In genomic region chr5:135145955-135146354, GRCm38 (mm10) we compare ENCODE assay signal across 23 mouse cellular contexts. TPM values are rescaled to one million over a fixed set of nuclear protein-coding genes. Genes with fewer than 3 reads are reported as not detected.
DNase-seq lines count a peak whose midpoint lies in the region; ATAC-seq and TF ChIP-seq lines count a peak whose summit lies in the region.
"Had no signal": no experiment of that assay in that cellular context is flagged by ENCODE, and none has a peak within 500 bp of the region (broad histone marks: within the 10 kb centered on the region; RNA-seq: fewer than 3 reads in every experiment).

No protein-coding gene starts in this region.

- no peaks in the 10 kb centered on the region for H3K9me3 ChIP-seq in kidney, postnatal 0 days (replicated peaks; ENCODE audit: low read length)
- H3K9me3 ChIP-seq in kidney, embryonic 16.5 days (ENCODE audit: low read length) = no peaks in the 10 kb centered on the region
- H3K9me3 ChIP-seq: forebrain, embryonic 12.5 days; hindbrain, embryonic 15.5 days; limb, embryonic 12.5 days had no signal

- no peak overlapping the region for H3K4me3 ChIP-seq in kidney, postnatal 0 days (replicated peaks; ENCODE audit: low read depth, low read length)
- no peak overlapping the region for H3K4me3 ChIP-seq in kidney, embryonic 16.5 days (ENCODE audit: low read length)
- H3K4me3 ChIP-seq: erythroblast, embryonic 14.5 days; forebrain, embryonic 12.5 days; heart, embryonic 12.5 days; hindbrain, embryonic 15.5 days; left cerebral cortex, adult 2 months; limb, embryonic 12.5 days had no signal

- no peak for ATAC-seq in kidney, postnatal 0 days (replicated peaks; ENCODE audit: low FRiP score, low read depth)
- ATAC-seq in kidney, embryonic 16.5 days (ENCODE audit: low FRiP score, low TSS enrichment) = no peak
- ATAC-seq: liver, postnatal 0 days had no signal

- H3K27ac ChIP-seq in kidney, postnatal 0 days = no peak overlapping the region
- no peak overlapping the region for H3K27ac ChIP-seq in kidney, embryonic 16.5 days (ENCODE audit: low read length)
- H3K27ac ChIP-seq: forebrain, embryonic 12.5 days; hindbrain, embryonic 15.5 days; left cerebral cortex, adult 2 months; limb, embryonic 12.5 days had no signal

- H3K27me3 ChIP-seq in kidney, postnatal 0 days (ENCODE audit: insufficient read depth, low read length) = no peaks in the 10 kb centered on the region
- H3K27me3 ChIP-seq in kidney, embryonic 16.5 days (ENCODE audit: insufficient read depth, low read length) = no peaks in the 10 kb centered on the region
- H3K27me3 ChIP-seq in splenic B cell, adult 2 months (ENCODE audit: control insufficient read depth, insufficient read depth, low read length, poor library complexity, severe bottlenecking) = no peaks in the 10 kb centered on the region
- H3K27me3 ChIP-seq: forebrain, embryonic 12.5 days; heart, embryonic 12.5 days; hindbrain, embryonic 15.5 days had no signal

- no peaks in the 10 kb centered on the region for H3K36me3 ChIP-seq in kidney, postnatal 0 days (ENCODE audit: insufficient read depth, low read length)
- H3K36me3 ChIP-seq in kidney, embryonic 16.5 days (ENCODE audit: insufficient read depth, low read length) = no peaks in the 10 kb centered on the region
- H3K36me3 ChIP-seq in splenic B cell, adult 2 months (ENCODE audit: control insufficient read depth, insufficient read depth, low read length, poor library complexity, severe bottlenecking) = no peaks in the 10 kb centered on the region
- H3K36me3 ChIP-seq: forebrain, embryonic 12.5 days; heart, embryonic 12.5 days; hindbrain, embryonic 15.5 days; limb, embryonic 12.5 days had no signal

- no peak overlapping the region for H3K4me2 ChIP-seq in kidney, postnatal 0 days (ENCODE audit: low read length)
- no peak overlapping the region for H3K4me2 ChIP-seq in kidney, embryonic 16.5 days (replicated peaks; ENCODE audit: low read depth, low read length)
- H3K4me2 ChIP-seq: forebrain, embryonic 12.5 days; heart, embryonic 12.5 days; hindbrain, embryonic 15.5 days; limb, embryonic 12.5 days had no signal

- H3K9ac ChIP-seq in kidney, postnatal 0 days (ENCODE audit: low read depth, low read length) = no peak overlapping the region
- H3K9ac ChIP-seq in kidney, embryonic 16.5 days (replicated peaks; ENCODE audit: low read length) = no peak overlapping the region
- H3K9ac ChIP-seq: forebrain, embryonic 12.5 days; heart, embryonic 12.5 days; hindbrain, embryonic 15.5 days; limb, embryonic 12.5 days; liver, postnatal 0 days had no signal

- H3K4me1 ChIP-seq in kidney, postnatal 0 days (replicated peaks; ENCODE audit: insufficient read depth, low read length) = no peaks in the 10 kb centered on the region; the same call in 1 of the 2 replicates
- H3K4me1 ChIP-seq in kidney, embryonic 16.5 days (ENCODE audit: insufficient read depth, low read length) = peaks cover 9% of the 10 kb centered on the region

- peak; percentile 39; the same call in 1 of the 2 replicates for TF ChIP-seq CTCF in kidney, postnatal 0 days (IDR thresholded peaks at IDR 0.05; ENCODE audit: low read depth)

- DNase-seq in kidney, postnatal 0 days (ENCODE audit: low spot score) = no peak
- peak; percentile 45 for DNase-seq in 3T3-L1 (ENCODE audit: low read depth, low spot score)
- DNase-seq in 416B (ENCODE audit: low read depth) = peak; percentile 39
- peak; percentile 25 for DNase-seq in splenic B cell, adult 2 months (ENCODE audit: low read depth, low spot score)
- DNase-seq in thymus, postnatal 4 days = no peak
- DNase-seq: adrenal gland, postnatal 25 days; cerebellum, adult 2 months; cerebellum, postnatal 14 days; gastrocnemius, postnatal 25 days; heart, adult 18-20 months; kidney, adult 8-10 months; kidney, postnatal 14 days; liver, postnatal 0 days; lung, postnatal 4 days; midbrain, embryonic 14.5 days; right cerebral cortex, postnatal 25 days had no signal

RNA-seq across cellular contexts. Expression of gene Tbl2, which starts 3.5 kb away (rescaled TPM):
- 14.5 and 17.4 TPM in 2 replicates for polyA plus RNA-seq in kidney, postnatal 0 days (2015; fragmentation: Nextera tagmentation; extraction: Ambion mirVana)
- polyA plus RNA-seq in kidney, embryonic 16.5 days (2015; fragmentation: Nextera tagmentation; extraction: Ambion mirVana) = 26.3 and 27.0 TPM in 2 replicates

RNA-seq across cellular contexts. Expression of gene Bcl7b, which starts 22.1 kb away (rescaled TPM):
- 58.8 and 65.6 TPM in 2 replicates for polyA plus RNA-seq in kidney, postnatal 0 days (2015; fragmentation: Nextera tagmentation; extraction: Ambion mirVana)
- polyA plus RNA-seq in kidney, embryonic 16.5 days (2015; fragmentation: Nextera tagmentation; extraction: Ambion mirVana) = 57.6 and 58.2 TPM in 2 replicates

RNA-seq across cellular contexts. Expression of gene Baz1b, which starts 41.1 kb away (rescaled TPM):
- 22.6 and 22.9 TPM in 2 replicates for polyA plus RNA-seq in kidney, postnatal 0 days (2015; fragmentation: Nextera tagmentation; extraction: Ambion mirVana)
- polyA plus RNA-seq in kidney, embryonic 16.5 days (2015; fragmentation: Nextera tagmentation; extraction: Ambion mirVana) = 33.4 and 35.1 TPM in 2 replicates

RNA-seq across cellular contexts. Expression of gene Mlxipl, which starts 56.3 kb away (rescaled TPM):
- polyA plus RNA-seq in kidney, postnatal 0 days (2015; fragmentation: Nextera tagmentation; extraction: Ambion mirVana) = 6.5 and 7.8 TPM in 2 replicates
- polyA plus RNA-seq in kidney, embryonic 16.5 days (2015; fragmentation: Nextera tagmentation; extraction: Ambion mirVana) = 8.3 and 8.5 TPM in 2 replicates

Comparison
In these comparisons a context has a peak if more than half of its experiments do, and no peak if none do; other contexts are left out.
1. DNase-seq: peak in 3T3-L1 (single experiment), 416B (single experiment) and splenic B cell, adult 2 months (single experiment); none in kidney, postnatal 0 days (single experiment) and thymus, postnatal 4 days (single experiment).